Mouse (Mus musculus): ENCODE measurements around the gene Sfswap. TPM values are rescaled to one million over a fixed set of nuclear protein-coding genes. Genes with fewer than 3 reads are reported as not detected.

The Sfswap gene
- total and polyA plus RNA-seq, 3 experiments = 38.5 to 74.7 TPM; not detected in 1

- H3K9ac ChIP-seq (ENCODE audit: control insufficient read depth, low read depth, low read length, poor library complexity, severe bottlenecking) = peak overlapping the region; percentile 51
- H3K4me3 ChIP-seq (ENCODE audit: control insufficient read depth in 1 of 2, insufficient read depth in 1 of 2, low read depth in 2 of 2, low read length in 2 of 2) = peak overlapping the region; percentile 61 to 79
- no peak overlapping the region for H3K27ac ChIP-seq (ENCODE audit: control insufficient read depth, low read depth, low read length)
- H3K36me3 ChIP-seq (ENCODE audit: control insufficient read depth in 1 of 2, insufficient read depth in 2 of 2, low read length in 2 of 2) = no peaks in the 10 kb centered on the region
- H3K79me2 ChIP-seq (ENCODE audit: control insufficient read depth, insufficient read depth, low read length, poor library complexity) = no peaks in the 10 kb centered on the region; the same call in 1 of the 2 replicates
- peak; percentile 48 for DNase-seq (ENCODE audit: low read depth, low spot score)
- H3K4me1 ChIP-seq (ENCODE audit: control insufficient read depth in 1 of 2, insufficient read depth in 2 of 2, low read length in 2 of 2) = no peaks in the 10 kb centered on the region
- H3K27me3 ChIP-seq (ENCODE audit: control insufficient read depth in 1 of 2, insufficient read depth in 2 of 2, low read length in 2 of 2) = no peaks in the 10 kb centered on the region; a peak in 1 of 4 replicates
- TF ChIP-seq ELF1 (IDR thresholded peaks at IDR 0.05; ENCODE audit: low read depth, low read length) (no peak), CTCF (IDR thresholded peaks at IDR 0.05 in 2 of 3, conservative IDR thresholded peaks at IDR 0.05 in 1 of 3; ENCODE audit: control insufficient read depth in 1 of 3, insufficient read depth in 1 of 3, low read depth in 2 of 3, low read length in 3 of 3, poor library complexity in 1 of 3, severe bottlenecking in 1 of 3) (peak in 1 of 3 experiments; percentile 32; a peak in 1 of 6 replicates), MXI1 (IDR thresholded peaks at IDR 0.05; ENCODE audit: low read depth, low read length) (0 out of 2 replicates have a peak, but pooled peaks have one; percentile 13), MAZ (IDR thresholded peaks at IDR 0.05; ENCODE audit: low read depth, low read length) (no peak), NRF1 (IDR thresholded peaks at IDR 0.05; ENCODE audit: insufficient read depth, low read depth, low read length, poor library complexity, severe bottlenecking) (no peak), ZMIZ1 (IDR thresholded peaks at IDR 0.05; ENCODE audit: low read depth, low read length) (no peak), TAL1 (IDR thresholded peaks at IDR 0.05; ENCODE audit: low read length) (no peak), SMC3 (IDR thresholded peaks at IDR 0.05; ENCODE audit: low read depth, low read length) (0 out of 2 replicates have a peak, but pooled peaks have one; percentile 5), POLR2AphosphoS2 (IDR thresholded peaks at IDR 0.05; ENCODE audit: low read length) (no peak), CHD1 (IDR thresholded peaks at IDR 0.05; ENCODE audit: low read depth, low read length) (no peak)
- H3K9me3 ChIP-seq (replicated peaks; ENCODE audit: insufficient read depth, low read length) = no peaks in the 10 kb centered on the region
Measured at GRCm38 (mm10) chr5:129584583-129585541, 83.8 kb downstream of the Sfswap start.

- Histone ChIP-seq H3K79me2 (ENCODE audit: control insufficient read depth, insufficient read depth, low read length, poor library complexity) (no peaks in the 10 kb centered on the region; the same call in 1 of the 2 replicates), H3K9ac (ENCODE audit: control insufficient read depth, low read depth, low read length, poor library complexity, severe bottlenecking) (peak overlapping the region; percentile 38), H3K4me1 (ENCODE audit: control insufficient read depth in 1 of 2, insufficient read depth in 2 of 2, low read length in 2 of 2) (no peaks in the 10 kb centered on the region), H3K9me3 (replicated peaks; ENCODE audit: insufficient read depth, low read length) (no peaks in the 10 kb centered on the region), H3K27ac (ENCODE audit: control insufficient read depth, low read depth, low read length) (no peak overlapping the region), H3K4me3 (ENCODE audit: control insufficient read depth in 1 of 2, insufficient read depth in 1 of 2, low read depth in 2 of 2, low read length in 2 of 2) (peak overlapping the region; percentile 49 to 79; a peak in 3 of 4 replicates), H3K36me3 (ENCODE audit: control insufficient read depth in 1 of 2, insufficient read depth in 2 of 2, low read length in 2 of 2) (no peaks in the 10 kb centered on the region), H3K27me3 (ENCODE audit: control insufficient read depth in 1 of 2, insufficient read depth in 2 of 2, low read length in 2 of 2) (no peaks in the 10 kb centered on the region; a peak in 1 of 4 replicates)
- no peak for TF ChIP-seq ETS1 (IDR thresholded peaks at IDR 0.05; ENCODE audit: low read depth, low read length)
- TF ChIP-seq ZC3H11A (IDR thresholded peaks at IDR 0.05; ENCODE audit: low read depth, low read length) = peak; percentile 48
- TF ChIP-seq GABPA (IDR thresholded peaks at IDR 0.05; ENCODE audit: low read depth, low read length) = no peak
- peak; percentile 65; the same call in 1 of the 2 replicates for TF ChIP-seq MAZ (IDR thresholded peaks at IDR 0.05; ENCODE audit: low read depth, low read length)
- TF ChIP-seq ZMIZ1 (IDR thresholded peaks at IDR 0.05; ENCODE audit: low read depth, low read length) = no peak
- TF ChIP-seq ELF1 (IDR thresholded peaks at IDR 0.05; ENCODE audit: low read depth, low read length) = no peak
- TF ChIP-seq TAL1 (IDR thresholded peaks at IDR 0.05; ENCODE audit: low read length) = no peak
- TF ChIP-seq CTCF (IDR thresholded peaks at IDR 0.05 in 2 of 3, conservative IDR thresholded peaks at IDR 0.05 in 1 of 3; ENCODE audit: control insufficient read depth in 1 of 3, insufficient read depth in 1 of 3, low read depth in 2 of 3, low read length in 3 of 3, poor library complexity in 1 of 3, severe bottlenecking in 1 of 3) = peak; percentile 55 to 94 (median 79)
- no peak for TF ChIP-seq POLR2AphosphoS5 (IDR thresholded peaks at IDR 0.05; ENCODE audit: borderline replicate concordance, low read depth, low read length)
- no peak for TF ChIP-seq ZNF384 (IDR thresholded peaks at IDR 0.05; ENCODE audit: low read depth, low read length)
- no peak for TF ChIP-seq BHLHE40 (IDR thresholded peaks at IDR 0.05; ENCODE audit: borderline replicate concordance, low read depth, low read length)
- no peak for TF ChIP-seq POLR2AphosphoS2 (IDR thresholded peaks at IDR 0.05; ENCODE audit: low read length)
- peak; percentile 86 for TF ChIP-seq SMC3 (IDR thresholded peaks at IDR 0.05; ENCODE audit: low read depth, low read length)
- TF ChIP-seq EP300 (IDR thresholded peaks at IDR 0.05; ENCODE audit: low read depth in 1 of 2, low read length in 2 of 2) = 0 out of 4 replicates have a peak, but pooled peaks of 1 of the 2 experiments have one; percentile 3
- TF ChIP-seq MYC (IDR thresholded peaks at IDR 0.05; ENCODE audit: low read depth, low read length) = no peak
- TF ChIP-seq KAT2A (conservative IDR thresholded peaks at IDR 0.05; ENCODE audit: low read depth, low read length) = no peak
- TF ChIP-seq MYB (IDR thresholded peaks at IDR 0.05; ENCODE audit: low read depth, low read length) = no peak
- TF ChIP-seq CHD2 (IDR thresholded peaks at IDR 0.05; ENCODE audit: low read length) = no peak
- TF ChIP-seq RAD21 (IDR thresholded peaks at IDR 0.05; ENCODE audit: low read depth, low read length) = peak; percentile 41
- no peak for TF ChIP-seq MAX (IDR thresholded peaks at IDR 0.05; ENCODE audit: low read length)
- TF ChIP-seq ZKSCAN1 (IDR thresholded peaks at IDR 0.05; ENCODE audit: low read depth, low read length) = no peak
- DNase-seq (ENCODE audit: low read depth, low spot score) = peak; percentile 74
Measured at GRCm38 (mm10) chr5:129586016-129586415, 85.0 kb downstream of the Sfswap start.
